Mouse (Mus musculus) kidney, adult 2 months (tissue): ENCODE measurements around the gene Trim14.

Experiments
- CTCF ChIP-seq: fragments of 200-500 bp; conservative IDR thresholded peaks from 2 replicates; pipeline ENCODE4 v1.5.1; 2011; ENCODE audit warnings: low read depth, mild to moderate bottlenecking, control low read depth, low read length, moderate library complexity, mixed read lengths; ENCODE audit not compliant: insufficient read depth, insufficient read length
- POLR2A ChIP-seq: fragments of 200-500 bp; IDR thresholded peaks from one replicate; pipeline ENCODE4 v1.6.1; 2011; ENCODE audit warnings: low read depth, low read length, control low read depth

DNA sequence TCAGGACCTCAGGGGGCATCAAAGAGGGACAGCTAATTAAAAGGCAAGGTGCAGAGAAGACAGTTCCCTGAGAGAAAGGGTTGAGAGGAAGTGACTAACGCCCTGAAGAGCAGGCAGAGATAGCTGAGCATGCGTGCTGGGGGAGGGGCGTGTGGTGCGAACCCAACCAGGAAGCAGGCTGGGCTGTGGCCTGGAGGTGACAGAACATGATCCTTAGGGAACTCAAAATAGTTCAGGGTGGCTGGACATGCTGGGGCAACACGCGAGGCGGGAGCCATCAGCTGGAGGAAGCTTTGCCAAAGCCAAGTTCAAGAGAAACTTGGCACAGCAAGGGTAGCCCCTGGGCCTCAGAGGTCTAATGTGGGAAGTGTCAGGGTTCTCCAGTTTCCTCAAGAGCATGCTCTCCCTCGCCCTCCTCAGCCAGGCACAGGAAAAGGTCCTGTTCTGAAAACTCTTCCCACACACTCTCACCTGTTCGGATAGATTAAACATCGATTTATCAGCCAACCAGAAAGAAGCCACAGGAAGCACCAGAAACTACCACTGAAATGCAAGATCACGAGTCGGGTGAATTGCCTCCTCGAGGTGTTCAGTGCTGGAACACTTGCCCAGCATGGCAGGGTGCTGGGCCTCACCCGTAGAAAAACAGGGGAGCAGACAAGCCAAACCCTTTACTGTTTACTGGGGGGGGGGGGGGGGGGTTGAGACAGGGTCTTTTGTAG is 50.1 kb downstream of the Trim14 start:
- no peak for TF ChIP-seq CTCF
- no peak for TF ChIP-seq POLR2A
